In the genomic region with DNA sequence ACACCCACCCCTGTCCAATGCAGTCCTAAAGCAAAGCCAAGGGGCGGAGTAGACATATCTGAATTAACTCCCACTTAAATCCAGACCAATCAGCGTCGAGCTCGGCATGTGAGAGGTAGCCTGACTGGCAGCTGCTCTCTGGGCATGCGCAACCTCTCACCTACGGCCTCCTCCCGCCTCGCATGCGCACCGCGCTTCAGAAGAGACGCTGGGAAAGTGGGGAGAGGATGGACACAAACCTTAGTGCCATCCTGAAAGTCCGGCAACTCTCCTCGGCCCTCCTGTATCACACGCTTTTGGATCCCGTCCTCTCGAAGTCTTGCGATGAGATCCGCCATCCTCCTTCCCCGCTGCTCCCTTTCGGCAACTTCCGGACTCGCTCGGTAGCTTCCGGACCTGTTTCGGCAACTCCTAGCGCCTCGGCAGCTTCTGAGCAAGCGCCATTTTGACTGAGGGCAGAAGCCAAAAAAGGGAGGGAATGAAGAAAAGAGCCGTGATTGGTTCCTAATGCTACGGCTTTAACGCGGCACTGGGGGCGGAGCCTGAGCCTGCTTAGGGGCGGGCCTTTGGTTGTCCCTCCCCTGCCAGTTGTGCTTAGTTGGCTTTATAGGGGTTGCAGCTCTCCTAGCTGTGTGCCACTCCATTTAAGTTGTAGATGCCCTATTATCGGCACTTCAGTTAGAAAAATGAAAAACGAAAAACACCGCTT, we compare ENCODE assay signal across 1 mouse cellular context.
TF ChIP-seq lines count a peak whose summit lies in the region.

No protein-coding gene starts in this region.

TF ChIP-seq in CH12.LX, 34 proteins besides CTCF, POLR2A, EP300 and RAD21:
- no peak for TF ChIP-seq ZC3H11A (IDR thresholded peaks at IDR 0.05; ENCODE audit: low read depth, low read length)
- TF ChIP-seq SIN3A (IDR thresholded peaks at IDR 0.05; ENCODE audit: low read length) = 0 out of 2 replicates have a peak, but pooled peaks have one; percentile 41
- no peak; the same call in 1 of the 2 replicates for TF ChIP-seq MEF2A (IDR thresholded peaks at IDR 0.05; ENCODE audit: borderline replicate concordance, low read depth, low read length)
- TF ChIP-seq NRF1 (IDR thresholded peaks at IDR 0.05; ENCODE audit: low read depth, low read length) = peak; percentile 95
- TF ChIP-seq POLR2AphosphoS2 (IDR thresholded peaks at IDR 0.05; ENCODE audit: low read depth, low read length) = no peak
- TF ChIP-seq ZNF384 (IDR thresholded peaks at IDR 0.05; ENCODE audit: low read depth, low read length) = peak; percentile 37; the same call in 1 of the 2 replicates
- TF ChIP-seq TCF12 (IDR thresholded peaks at IDR 0.05; ENCODE audit: low read depth, low read length) = peak; percentile 85
- no peak; the same call in 1 of the 2 replicates for TF ChIP-seq MAZ (IDR thresholded peaks at IDR 0.05; ENCODE audit: low read depth, low read length)
- TF ChIP-seq SMC3 (IDR thresholded peaks at IDR 0.05; ENCODE audit: low read depth, low read length) = no peak
- TF ChIP-seq BHLHE40 (IDR thresholded peaks at IDR 0.05; ENCODE audit: low read depth, low read length) = no peak
- no peak for TF ChIP-seq E2F4 (IDR thresholded peaks at IDR 0.05; ENCODE audit: insufficient replicate concordance, low read depth, low read length)
- TF ChIP-seq USF1 (IDR thresholded peaks at IDR 0.05; ENCODE audit: low read depth, low read length) = no peak
- peak; percentile 70; the same call in 1 of the 2 replicates for TF ChIP-seq CHD2 (IDR thresholded peaks at IDR 0.05; ENCODE audit: low read length)
- peak; percentile 88 for TF ChIP-seq KAT2A (IDR thresholded peaks at IDR 0.05; ENCODE audit: insufficient replicate concordance, low read length)
- peak; percentile 34; the same call in 1 of the 2 replicates for TF ChIP-seq ETS1 (conservative IDR thresholded peaks at IDR 0.05; ENCODE audit: low read depth, low read length)
- TF ChIP-seq UBTF (IDR thresholded peaks at IDR 0.05; ENCODE audit: low read depth, low read length) = no peak
- TF ChIP-seq RCOR1 (conservative IDR thresholded peaks at IDR 0.05; ENCODE audit: low read depth, low read length) = no peak
- no peak for TF ChIP-seq ZKSCAN1 (IDR thresholded peaks at IDR 0.05; ENCODE audit: borderline replicate concordance, low read depth, low read length)
- peak; percentile 41; the same call in 1 of the 2 replicates for TF ChIP-seq USF2 (conservative IDR thresholded peaks at IDR 0.05; ENCODE audit: low read depth, low read length)
- peak; percentile 59 for TF ChIP-seq NELFE (IDR thresholded peaks at IDR 0.05; ENCODE audit: low read depth, low read length)
- TF ChIP-seq MAX (IDR thresholded peaks at IDR 0.05; ENCODE audit: low read length) = peak; percentile 100
- TF ChIP-seq ZMIZ1 (IDR thresholded peaks at IDR 0.05; ENCODE audit: low read depth, low read length) = 0 out of 2 replicates have a peak, but pooled peaks have one; percentile 62
- TF ChIP-seq MXI1 (IDR thresholded peaks at IDR 0.05; ENCODE audit: low read depth, low read length) = no peak
- peak; percentile 95 for TF ChIP-seq HCFC1 (IDR thresholded peaks at IDR 0.05; ENCODE audit: low read depth, low read length)
- no peak; the same call in 1 of the 2 replicates for TF ChIP-seq GABPA (IDR thresholded peaks at IDR 0.05; ENCODE audit: insufficient replicate concordance, low read depth, low read length)
- TF ChIP-seq MYC (IDR thresholded peaks at IDR 0.05; ENCODE audit: low read depth, low read length) = no peak
- TF ChIP-seq TBP (conservative IDR thresholded peaks at IDR 0.05; ENCODE audit: low read depth, low read length) = 0 out of 2 replicates have a peak, but pooled peaks have one; percentile 56
- TF ChIP-seq JUN (IDR thresholded peaks at IDR 0.05; ENCODE audit: insufficient read depth, low read depth, low read length) = no peak
- TF ChIP-seq ELF1 (IDR thresholded peaks at IDR 0.05; ENCODE audit: low read depth, low read length) = peak; percentile 93
- peak; percentile 25; the same call in 1 of the 2 replicates for TF ChIP-seq IRF4 (IDR thresholded peaks at IDR 0.05; ENCODE audit: low read depth, low read length)
- TF ChIP-seq CHD1 (IDR thresholded peaks at IDR 0.05; ENCODE audit: low read depth, low read length) = no peak
- no peak for TF ChIP-seq PAX5 (IDR thresholded peaks at IDR 0.05; ENCODE audit: low read length)
- TF ChIP-seq JUND (conservative IDR thresholded peaks at IDR 0.05; ENCODE audit: low read depth, low read length) = no peak
- peak; percentile 46; the same call in 1 of the 2 replicates for TF ChIP-seq MAFK (IDR thresholded peaks at IDR 0.05; ENCODE audit: insufficient replicate concordance, low read length)
